Mouse (Mus musculus): Measurements from ENCODE around the gene S100a6.

DNA sequence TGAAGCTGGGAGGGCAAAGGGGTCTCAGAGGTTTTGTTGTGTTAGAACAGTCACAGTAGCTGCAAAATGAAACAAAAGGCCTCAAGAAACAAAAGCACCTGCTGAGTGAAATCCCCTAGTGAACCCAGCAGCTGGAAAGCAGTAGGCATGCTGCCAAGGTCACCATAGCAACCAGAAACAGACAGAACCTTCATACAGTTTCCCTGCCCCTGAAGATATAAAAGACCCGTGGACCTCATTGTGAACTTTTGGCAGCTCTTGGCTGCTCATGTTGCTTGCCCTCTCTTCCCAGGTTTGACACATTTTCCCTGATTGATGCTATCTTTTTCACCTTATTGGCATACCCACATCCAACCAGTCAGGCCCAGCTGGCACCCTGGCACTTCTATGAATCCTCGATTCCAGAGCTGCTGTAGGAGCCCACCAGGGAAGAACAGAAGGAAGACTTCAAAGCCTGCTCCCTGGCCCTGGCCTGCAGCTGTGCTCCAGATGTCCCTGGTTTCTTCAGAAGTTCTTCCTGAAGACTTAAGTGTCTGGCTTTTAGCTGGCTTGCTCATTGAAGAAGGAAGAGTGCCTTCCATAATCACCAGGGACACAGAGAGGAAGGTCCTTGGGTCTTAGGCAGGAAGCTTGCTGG lies 10.9 kb downstream of the S100a6 start:
- TF ChIP-seq ZNF384 (IDR thresholded peaks at IDR 0.05; ENCODE audit: low read depth, low read length) = no peak
- TF ChIP-seq HCFC1 (IDR thresholded peaks at IDR 0.05; ENCODE audit: borderline replicate concordance, insufficient read depth, low read length) = no peak
- TF ChIP-seq ZC3H11A (IDR thresholded peaks at IDR 0.05; ENCODE audit: borderline replicate concordance, low read depth, low read length) = no peak
- TF ChIP-seq MAFK (IDR thresholded peaks at IDR 0.05; ENCODE audit: insufficient read depth, low read depth, low read length) = no peak
- TF ChIP-seq CHD2 (IDR thresholded peaks at IDR 0.05; ENCODE audit: low read depth, low read length) = no peak

Measured in ES-E14 (cell line).